Mouse (Mus musculus): ENCODE data around the gene Tfb1m.
A peak's percentile ranks its signal among the peaks of the same experiment; 100 is the strongest.

The Tfb1m gene

GRCm38 (mm10) chr17:3509841-3510240 lies 47.7 kb downstream of the Tfb1m start:
- peak; percentile 86 to 88 for DNase-seq

- no peak for DNase-seq
These were observed 51.1 kb downstream of the Tfb1m start for GRCm38 (mm10) chr17:3506508-3506907.

- DNase-seq = no peak
These were observed 51.9 kb downstream of the Tfb1m start for GRCm38 (mm10) chr17:3505711-3506110.

- DNase-seq = no peak
These were observed 56.6 kb downstream of the Tfb1m start for GRCm38 (mm10) chr17:3500936-3501335.

- no peak for DNase-seq
These were observed 57.5 kb downstream of the Tfb1m start for GRCm38 (mm10) chr17:3500076-3500475.

- DNase-seq = no peak
These were observed 58.1 kb downstream of the Tfb1m start for GRCm38 (mm10) chr17:3499468-3499867.

GRCm38 (mm10) chr17:3498580-3498979 lies 59.0 kb downstream of the Tfb1m start:
- no peak for DNase-seq

- DNase-seq = peak; percentile 57 to 72
These were observed 59.5 kb downstream of the Tfb1m start for GRCm38 (mm10) chr17:3498086-3498485.

- DNase-seq = no peak
These were observed 61.5 kb downstream of the Tfb1m start for GRCm38 (mm10) chr17:3496080-3496479.

GRCm38 (mm10) chr17:3495576-3495975 lies 62.0 kb downstream of the Tfb1m start:
- DNase-seq = peak in 1 of 2 experiments; percentile 32

GRCm38 (mm10) chr17:3491667-3492066 lies 65.9 kb downstream of the Tfb1m start:
- DNase-seq = peak; percentile 55 to 74

GRCm38 (mm10) chr17:3491065-3491464 lies 66.5 kb downstream of the Tfb1m start:
- no peak for DNase-seq

- no peak for DNase-seq
These were observed 67.2 kb downstream of the Tfb1m start for GRCm38 (mm10) chr17:3490216-3490895.

GRCm38 (mm10) chr17:3487721-3488601 lies 69.6 kb downstream of the Tfb1m start:
- DNase-seq = no peak

- DNase-seq = no peak
These were observed 70.4 kb downstream of the Tfb1m start for GRCm38 (mm10) chr17:3487211-3487610.

GRCm38 (mm10) chr17:3485851-3486250 lies 71.7 kb downstream of the Tfb1m start:
- DNase-seq = no peak

GRCm38 (mm10) chr17:3483091-3483490 lies 74.5 kb downstream of the Tfb1m start:
- no peak for DNase-seq

GRCm38 (mm10) chr17:3481576-3482575 lies 75.7 kb downstream of the Tfb1m start:
- peak; percentile 46 to 66 for DNase-seq

GRCm38 (mm10) chr17:3476546-3476945 lies 81.0 kb downstream of the Tfb1m start:
- DNase-seq = no peak

GRCm38 (mm10) chr17:3472018-3472417 lies 85.6 kb downstream of the Tfb1m start:
- DNase-seq = no peak
